Mouse (Mus musculus): ENCODE measurements at regions not wholly inside any gene's neighbourhood (a gene's known extent, or its start where the extent isn't known, plus 50 kb on each side); places are given as distances from the start of the nearest gene placed in this dataset.

- no peak for TF ChIP-seq CTCF (IDR thresholded peaks at IDR 0.05; ENCODE audit: control insufficient read depth, insufficient read depth, insufficient read length)
- TF ChIP-seq MYOG (IDR thresholded peaks at IDR 0.05; ENCODE audit: control insufficient read depth, extremely low read depth, insufficient read length) = no peak
- TF ChIP-seq MAX (IDR thresholded peaks at IDR 0.05) = no peak
- TF ChIP-seq CEBPB (IDR thresholded peaks at IDR 0.05; ENCODE audit: low read depth) = no peak
- no peak for TF ChIP-seq USF1 (IDR thresholded peaks at IDR 0.05; ENCODE audit: low read depth)
- TF ChIP-seq FOSL1 (IDR thresholded peaks at IDR 0.05; ENCODE audit: insufficient read depth, low read length, poor library complexity, severe bottlenecking) = no peak
- TF ChIP-seq MYOD1 (IDR thresholded peaks at IDR 0.05; ENCODE audit: control insufficient read depth, insufficient read length, low read depth) = no peak
Measured at GRCm38 (mm10) chr15:57162401-57163343, 314.8 kb downstream of the Slc22a22 start.
